Mouse (Mus musculus) lung, postnatal 0 days (tissue): Measurements from ENCODE around the gene Dchs1. TPM values are rescaled to one million over a fixed set of nuclear protein-coding genes. Genes with fewer than 3 reads are reported as not detected.

Experiments used
- ATAC-seq: fragments of 200-750 bp; cut with Nextera tagmentation; 2 replicates; pipeline ENCODE4 v1.8.0; 2017; ENCODE audit warnings: moderate library complexity
- DNase-seq: peaks from one replicate; pipeline ENCODE4 v3.0.0-alpha.2; 2016; ENCODE audit warnings: low spot score
- H3K27ac ChIP-seq: fragments of 300-500 bp; sonication (generic); 2 replicates; pipeline ENCODE4 v1.5.1; 2014; ENCODE audit warnings: antibody characterized with exemption, mild to moderate bottlenecking, low read length, mixed read lengths
- H3K27me3 ChIP-seq: fragments of 300-500 bp; sonication (generic); replicated peaks from 2 replicates; pipeline ENCODE4 v1.6.1; 2014; ENCODE audit warnings: low read length, mixed read lengths; ENCODE audit not compliant: insufficient read depth
- H3K36me3 ChIP-seq: fragments of 300-500 bp; sonication (generic); 2 replicates; pipeline ENCODE4 v1.6.1; 2014; ENCODE audit warnings: low read length, mixed read lengths; ENCODE audit not compliant: insufficient read depth
- H3K4me1 ChIP-seq: fragments of 300-500 bp; sonication (generic); 2 replicates; pipeline ENCODE4 v1.6.1; 2014; ENCODE audit warnings: antibody characterized with exemption, low read depth, low read length, mixed read lengths; ENCODE audit not compliant: insufficient read depth
- H3K4me2 ChIP-seq: fragments of 300-500 bp; sonication (generic); replicated peaks from 2 replicates; pipeline ENCODE4 v1.6.1; 2014; ENCODE audit warnings: low read depth, mild to moderate bottlenecking, low read length, moderate library complexity, mixed read lengths
- H3K4me3 ChIP-seq: fragments of 300-500 bp; sonication (generic); 2 replicates; pipeline ENCODE4 v1.5.1; 2014; ENCODE audit warnings: low read depth, low read length
- H3K9ac ChIP-seq: fragments of 300-500 bp; sonication (generic); replicated peaks from 2 replicates; pipeline ENCODE4 v1.6.1; 2014; ENCODE audit warnings: low read depth, mild to moderate bottlenecking
- H3K9me3 ChIP-seq: fragments of 300-500 bp; sonication (generic); 2 replicates; pipeline ENCODE4 v1.6.1; 2016; ENCODE audit warnings: low read length, mixed read lengths
- CTCF ChIP-seq: IDR thresholded peaks from 2 replicates; pipeline ENCODE4 v1.5.1; 2016; ENCODE audit warnings: antibody characterized with exemption, mild to moderate bottlenecking
- EP300 ChIP-seq: IDR thresholded peaks from 2 replicates; pipeline ENCODE4 v1.6.1; 2016; ENCODE audit warnings: antibody characterized with exemption, mild to moderate bottlenecking, control low read depth
- WGBS: fragments of 180-500 bp; shearing (Covaris S2); extraction: QIAGEN DNeasy Blood & Tissue Kit; methylation state at CpG from one replicate; pipeline ENCODE4 v1.1.7; 2014; 5-methylcytosine and 5-hydroxymethylcytosine counted together
- polyA plus RNA-seq: library from polyadenylated mRNA; unstranded; fragments of >200 nt; fragmentation: Nextera tagmentation; extraction: Ambion mirVana; gene quantifications from 2 replicates; pipeline ENCODE4 v1.2.1, GENCODE M21; 2015

Dchs1 gene
- polyA plus RNA-seq, 1 experiment from 2014 or later, result 3.0 TPM

DNA sequence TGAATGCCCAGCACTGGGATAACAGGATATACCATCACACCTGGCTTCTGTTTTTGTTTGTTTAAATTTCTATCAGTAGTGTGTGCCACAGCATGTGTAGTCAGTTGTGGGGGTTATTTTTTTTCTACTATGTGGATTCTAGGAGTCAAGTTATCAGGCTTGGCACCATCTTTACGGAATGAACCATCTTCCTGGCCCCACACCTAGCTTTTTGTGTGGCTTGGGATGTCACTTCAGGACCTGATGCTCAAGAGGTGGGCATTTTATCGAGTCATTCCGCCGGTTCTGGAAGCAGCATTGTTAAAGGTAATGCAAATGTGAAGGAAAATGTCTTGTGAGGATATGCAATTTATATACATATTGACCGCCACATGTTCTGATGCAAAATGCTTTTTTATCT is 18.7 kb upstream of the Dchs1 start:
- Histone ChIP-seq H3K27me3 (no peaks in the 10 kb centered on the region), H3K4me1 (no peaks in the 10 kb centered on the region; the same call in 1 of the 2 replicates), H3K4me3 (no peak overlapping the region), H3K36me3 (no peaks in the 10 kb centered on the region), H3K27ac (no peak overlapping the region), H3K9ac (no peak overlapping the region), H3K9me3 (no peaks in the 10 kb centered on the region), H3K4me2 (no peak overlapping the region)
- DNase-seq, result no peak
- no peak for ATAC-seq
- 81% methylated on average over 5 of the region's 5 CpGs for WGBS
- no peak for TF ChIP-seq EP300
- TF ChIP-seq CTCF, result no peak

DNA sequence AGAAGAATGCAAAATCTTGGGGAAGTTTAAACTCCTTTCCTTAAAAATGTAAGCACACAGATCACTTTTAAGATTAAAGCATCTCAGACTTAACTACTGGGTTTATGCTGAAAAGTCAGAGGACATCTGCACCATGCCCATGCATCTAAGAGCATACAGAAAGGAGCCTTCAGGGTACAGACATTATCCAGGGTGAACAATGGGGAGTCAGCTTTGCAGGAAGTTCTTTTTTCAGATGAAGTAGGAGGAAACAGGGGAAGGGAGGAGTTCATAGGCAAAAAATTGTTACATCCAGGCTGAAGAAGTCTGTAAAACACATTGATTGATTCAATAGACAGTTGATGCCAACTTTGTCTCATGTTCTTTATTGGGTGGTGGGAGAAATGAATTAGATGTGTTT is 16.0 kb upstream of the Dchs1 start:
- Histone ChIP-seq H3K36me3 (no peaks in the 10 kb centered on the region), H3K4me2 (no peak overlapping the region), H3K9me3 (no peaks in the 10 kb centered on the region), H3K9ac (no peak overlapping the region), H3K27ac (no peak overlapping the region), H3K4me1 (no peaks in the 10 kb centered on the region), H3K4me3 (no peak overlapping the region), H3K27me3 (no peaks in the 10 kb centered on the region)
- no peak for ATAC-seq
- no peak for DNase-seq
- TF ChIP-seq CTCF, result no peak
- no peak for TF ChIP-seq EP300

DNA sequence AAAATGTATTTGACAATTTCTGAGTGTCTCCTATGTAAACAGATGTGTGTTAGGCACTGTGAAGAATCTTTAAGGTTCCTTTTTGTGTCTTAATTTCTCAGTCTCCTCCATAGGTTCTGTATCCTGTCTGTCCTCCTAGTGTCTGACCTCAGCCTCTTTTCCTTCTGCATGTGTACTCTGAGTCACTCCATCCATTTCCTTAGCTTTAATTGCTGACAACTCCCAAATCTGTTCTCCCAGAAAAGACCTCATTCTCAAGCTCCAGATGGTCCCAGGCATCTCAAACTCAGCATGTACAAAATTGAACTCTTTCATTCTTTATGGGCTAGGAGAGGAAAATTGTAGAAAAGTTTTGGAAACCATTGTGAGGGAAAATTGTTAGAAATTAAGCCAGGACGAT is 15.3 kb upstream of the Dchs1 start:
- ATAC-seq, result no peak
- no peak overlapping the region for H3K4me3 ChIP-seq
- H3K36me3 ChIP-seq, result no peaks in the 10 kb centered on the region
- TF ChIP-seq CTCF, result no peak
- TF ChIP-seq EP300, result no peak
- no peaks in the 10 kb centered on the region for H3K9me3 ChIP-seq
- 30% methylated on average over 1 of the region's 1 CpGs for WGBS
- no peak for DNase-seq
- H3K4me1 ChIP-seq, result no peaks in the 10 kb centered on the region
- H3K4me2 ChIP-seq, result no peak overlapping the region
- no peak overlapping the region for H3K27ac ChIP-seq
- no peaks in the 10 kb centered on the region for H3K27me3 ChIP-seq
- no peak overlapping the region for H3K9ac ChIP-seq

DNA sequence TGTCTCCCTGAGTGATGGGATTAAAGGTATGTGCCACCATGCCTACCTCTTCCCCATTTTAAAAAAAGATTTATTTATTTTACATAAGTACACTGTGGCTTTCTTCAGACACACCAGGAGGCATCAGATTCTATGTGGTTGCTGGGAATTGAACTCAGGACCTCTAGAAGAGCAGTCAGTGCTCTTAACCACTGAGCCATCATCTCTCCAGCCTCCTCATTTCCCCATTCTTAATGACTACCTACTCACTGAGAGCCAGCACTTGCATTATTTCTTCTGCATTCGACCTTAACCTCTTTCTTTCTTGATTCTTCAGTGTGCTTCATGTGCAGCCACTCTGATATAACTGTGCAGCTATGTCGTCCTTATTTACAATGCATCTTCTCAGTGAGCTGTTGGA is 14.9 kb upstream of the Dchs1 start:
- no peak overlapping the region for H3K27ac ChIP-seq
- TF ChIP-seq CTCF (no peak), EP300 (no peak)
- 28% methylated on average over 2 of the region's 2 CpGs for WGBS

DNA sequence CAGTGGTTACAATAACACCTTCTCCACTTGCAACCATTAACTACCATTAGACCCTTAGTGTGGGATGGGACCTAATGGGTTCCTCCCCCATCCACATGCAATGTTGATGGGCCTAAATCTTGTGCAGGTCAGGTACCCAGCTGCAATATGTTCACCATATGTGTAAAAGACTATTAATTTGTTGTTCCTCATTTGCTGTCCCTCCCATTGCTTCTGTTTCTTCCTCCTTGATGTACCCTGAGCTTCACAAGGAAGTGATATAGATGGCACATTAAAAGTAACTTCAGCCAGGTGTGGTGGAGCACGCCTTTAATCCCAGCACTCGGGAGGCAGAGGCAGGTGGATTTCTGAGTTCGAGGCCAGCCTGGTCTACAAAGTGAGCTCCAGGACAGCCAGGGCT is 9.5 kb upstream of the Dchs1 start:
- H3K27ac ChIP-seq, result no peak overlapping the region
- no peak for DNase-seq
- H3K9me3 ChIP-seq, result no peaks in the 10 kb centered on the region
- WGBS, result 79% methylated on average over 3 of the region's 3 CpGs
- H3K4me3 ChIP-seq, result no peak overlapping the region
- TF ChIP-seq CTCF (no peak), EP300 (no peak)
- H3K4me2 ChIP-seq, result no peak overlapping the region
- no peaks in the 10 kb centered on the region for H3K36me3 ChIP-seq
- no peaks in the 10 kb centered on the region for H3K27me3 ChIP-seq
- H3K9ac ChIP-seq, result no peak overlapping the region
- H3K4me1 ChIP-seq, result no peaks in the 10 kb centered on the region
- no peak for ATAC-seq

More for the DNA sequence above, 14.9 kb upstream of the Dchs1 start:
- H3K4me2 ChIP-seq, result no peak overlapping the region
- no peaks in the 10 kb centered on the region for H3K4me1 ChIP-seq
- ATAC-seq, result no peak
- H3K9me3 ChIP-seq, result no peaks in the 10 kb centered on the region
- no peaks in the 10 kb centered on the region for H3K36me3 ChIP-seq
- no peaks in the 10 kb centered on the region for H3K27me3 ChIP-seq
- no peak overlapping the region for H3K9ac ChIP-seq
- DNase-seq, result no peak
- no peak overlapping the region for H3K4me3 ChIP-seq

DNA sequence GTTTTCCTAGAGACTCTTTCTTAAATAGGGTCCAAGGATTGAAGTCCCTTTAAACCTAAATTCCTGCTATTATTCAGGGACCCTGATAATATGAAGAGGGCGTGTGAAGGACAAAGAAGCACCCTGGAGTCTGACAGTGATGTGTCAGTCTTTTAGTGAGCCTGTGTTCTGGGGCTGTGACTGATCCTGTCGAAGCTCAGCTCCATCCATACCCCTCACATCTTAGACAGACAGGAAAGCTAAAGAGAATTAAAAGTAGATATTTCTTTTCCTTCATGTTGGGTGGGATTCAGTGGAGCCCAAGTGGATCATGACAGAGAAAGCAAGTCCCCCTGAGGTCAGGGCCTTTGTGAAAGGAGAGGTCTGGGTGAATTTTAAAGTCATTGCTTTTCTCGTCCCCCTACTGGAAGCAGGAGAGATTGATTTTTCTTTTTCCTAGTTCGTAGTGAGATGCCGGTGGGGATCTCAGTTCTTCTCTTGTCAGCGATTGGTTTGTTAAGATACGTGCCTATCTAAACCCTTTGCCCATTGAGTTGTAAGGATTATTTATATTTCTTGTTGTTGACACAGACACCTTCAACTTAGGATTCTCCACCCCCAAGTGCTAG is 8.4 kb upstream of the Dchs1 start:
- peak; percentile 34 for DNase-seq
- Histone ChIP-seq H3K4me3 (no peak overlapping the region), H3K27me3 (no peaks in the 10 kb centered on the region), H3K27ac (no peak overlapping the region), H3K36me3 (no peaks in the 10 kb centered on the region), H3K9me3 (no peaks in the 10 kb centered on the region), H3K4me2 (no peak overlapping the region), H3K9ac (no peak overlapping the region), H3K4me1 (no peaks in the 10 kb centered on the region)
- no peak for ATAC-seq
- TF ChIP-seq EP300 (no peak), CTCF (peak; percentile 59)
- 30% methylated on average over 7 of the region's 7 CpGs for WGBS

DNA sequence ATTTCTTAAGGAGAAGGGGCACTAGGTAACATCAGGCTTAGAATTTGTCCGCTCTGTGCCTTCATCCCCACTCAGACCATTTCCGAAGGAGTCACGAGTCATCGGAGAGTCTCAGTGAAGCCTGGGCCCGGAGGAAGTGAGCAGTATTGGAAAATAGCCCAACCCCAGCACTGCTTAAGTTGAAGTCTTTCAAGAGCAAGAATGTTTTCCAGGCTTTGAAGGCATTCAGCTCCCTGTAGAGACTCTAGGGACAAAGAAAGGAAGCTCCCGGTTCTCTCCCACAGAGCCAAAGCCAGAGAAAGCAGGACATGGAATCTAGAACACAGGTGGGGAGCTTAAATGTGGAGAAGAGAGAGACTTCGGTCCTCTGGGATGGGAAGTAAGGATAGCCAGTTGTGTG is 6.2 kb upstream of the Dchs1 start:
- Histone ChIP-seq H3K4me2 (no peak overlapping the region), H3K27me3 (no peaks in the 10 kb centered on the region), H3K36me3 (no peaks in the 10 kb centered on the region), H3K9ac (no peak overlapping the region), H3K4me3 (no peak overlapping the region), H3K9me3 (no peaks in the 10 kb centered on the region), H3K27ac (no peak overlapping the region), H3K4me1 (no peaks in the 10 kb centered on the region)
- WGBS, result 75% methylated on average over 7 of the region's 7 CpGs
- TF ChIP-seq EP300, result no peak
- TF ChIP-seq CTCF, result no peak
- ATAC-seq (no peak), DNase-seq (no peak)
